Mouse (Mus musculus) mature B cell (primary cell): ENCODE measurements at regions not wholly inside any gene's neighbourhood (a gene's known extent, or its start where the extent isn't known, plus 50 kb on each side); places are given as distances from the start of the nearest gene placed in this dataset.

ENCODE experiments used
- in situ Hi-C: fragments of 300-500 bp; cut with MboI; formaldehyde crosslinking; loops from 2 replicates; pipeline ENCODE4 v1.14.3; 2019

GRCm38 (mm10) chr10:98651599-98651998, 262.6 kb upstream of the Atp2b1 start:
- in situ Hi-C loops, result no loop called here

GRCm38 (mm10) chr10:98652084-98652483, 262.1 kb upstream of the Atp2b1 start:
- in situ Hi-C loops, result no loop called here

GRCm38 (mm10) chr10:98660747-98661146, 253.5 kb upstream of the Atp2b1 start:
- in situ Hi-C loops, result no loop called here

GRCm38 (mm10) chr10:98665936-98666505, 248.2 kb upstream of the Atp2b1 start:
- in situ Hi-C loops, result no loop called here

GRCm38 (mm10) chr10:98667728-98668127, 246.5 kb upstream of the Atp2b1 start:
- in situ Hi-C loops, result no loop called here

GRCm38 (mm10) chr10:98674131-98674530, 240.1 kb upstream of the Atp2b1 start:
- in situ Hi-C loops, result no loop called here

GRCm38 (mm10) chr10:98676907-98677306, 237.3 kb upstream of the Atp2b1 start:
- in situ Hi-C loops, result no loop called here

- in situ Hi-C loops, result no loop called here
Measured at GRCm38 (mm10) chr10:98678234-98678633, 236.0 kb upstream of the Atp2b1 start.

GRCm38 (mm10) chr10:98682436-98682835, 231.8 kb upstream of the Atp2b1 start:
- in situ Hi-C loops, result no loop called here

- in situ Hi-C loops, result no loop called here
Measured at GRCm38 (mm10) chr10:98684195-98684594, 230.0 kb upstream of the Atp2b1 start.

- in situ Hi-C loops, result no loop called here
Measured at GRCm38 (mm10) chr10:98684707-98685106, 229.5 kb upstream of the Atp2b1 start.

- in situ Hi-C loops, result no loop called here
Measured at GRCm38 (mm10) chr10:98685739-98686138, 228.5 kb upstream of the Atp2b1 start.

- in situ Hi-C loops, result no loop called here
Measured at GRCm38 (mm10) chr10:98686370-98686769, 227.8 kb upstream of the Atp2b1 start.

- in situ Hi-C loops, result no loop called here
Measured at GRCm38 (mm10) chr10:98691816-98692215, 222.4 kb upstream of the Atp2b1 start.

GRCm38 (mm10) chr10:98694690-98695370, 219.4 kb upstream of the Atp2b1 start:
- in situ Hi-C loops, result no loop called here

- in situ Hi-C loops, result no loop called here
Measured at GRCm38 (mm10) chr10:98695371-98695725, 218.9 kb upstream of the Atp2b1 start.

- in situ Hi-C loops, result no loop called here
Measured at GRCm38 (mm10) chr10:98697866-98698265, 216.3 kb upstream of the Atp2b1 start.

- in situ Hi-C loops, result no loop called here
Measured at GRCm38 (mm10) chr10:98699579-98699978, 214.6 kb upstream of the Atp2b1 start.

GRCm38 (mm10) chr10:98700407-98700806, 213.8 kb upstream of the Atp2b1 start:
- in situ Hi-C loops, result no loop called here

GRCm38 (mm10) chr10:98701285-98701684, 212.9 kb upstream of the Atp2b1 start:
- in situ Hi-C loops, result no loop called here

GRCm38 (mm10) chr10:98702470-98703215, 211.6 kb upstream of the Atp2b1 start:
- in situ Hi-C loops, result no loop called here

GRCm38 (mm10) chr10:98703642-98704293, 210.4 kb upstream of the Atp2b1 start:
- in situ Hi-C loops, result no loop called here

GRCm38 (mm10) chr10:98704559-98704958, 209.6 kb upstream of the Atp2b1 start:
- in situ Hi-C loops, result no loop called here
